Mouse (Mus musculus): ENCODE results near the gene Fmnl3. TPM values are rescaled to one million over a fixed set of nuclear protein-coding genes. Genes with fewer than 3 reads are reported as not detected.

Gene Fmnl3
- 27.4 and 30.1 TPM in 2 replicates for polyA plus RNA-seq (2012; rRNA removed)

DNA sequence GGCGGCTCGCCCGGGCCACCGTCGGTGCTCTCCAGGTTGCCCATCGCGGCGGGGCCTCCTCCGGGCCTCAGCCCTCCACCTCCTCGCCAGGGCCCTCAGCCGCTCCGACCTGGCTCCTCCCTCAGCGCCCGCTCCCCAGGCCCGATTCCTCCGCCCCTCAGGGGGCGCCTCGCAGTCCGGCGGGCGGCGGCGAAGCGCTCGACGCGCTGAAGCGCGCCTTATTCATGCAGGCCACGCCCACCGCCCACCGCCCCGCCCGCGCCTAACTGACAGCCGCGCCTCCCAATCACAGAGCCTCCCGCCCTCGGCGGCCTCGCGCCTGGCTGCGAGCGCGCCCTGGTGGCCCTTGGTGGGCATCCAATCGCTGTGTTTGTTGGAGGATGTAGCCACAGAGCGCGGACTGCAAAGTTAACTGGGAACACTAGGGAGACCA is at the start of gene Fmnl3:
Gene Fmnl3 (minus strand): TSS at position 224 of the 433 bp plus-strand sequence.
- peak; percentile 98 for DNase-seq (ENCODE audit: low read depth)
- TF ChIP-seq POLR2A (IDR thresholded peaks at IDR 0.05; ENCODE audit: borderline replicate concordance, extremely low read depth, insufficient read depth, insufficient read length, poor library complexity, severe bottlenecking), result peak; percentile 93
- peak; percentile 66 for TF ChIP-seq CTCF (IDR thresholded peaks at IDR 0.05; ENCODE audit: borderline replicate concordance, extremely low read depth, insufficient read depth, insufficient read length)

DNA sequence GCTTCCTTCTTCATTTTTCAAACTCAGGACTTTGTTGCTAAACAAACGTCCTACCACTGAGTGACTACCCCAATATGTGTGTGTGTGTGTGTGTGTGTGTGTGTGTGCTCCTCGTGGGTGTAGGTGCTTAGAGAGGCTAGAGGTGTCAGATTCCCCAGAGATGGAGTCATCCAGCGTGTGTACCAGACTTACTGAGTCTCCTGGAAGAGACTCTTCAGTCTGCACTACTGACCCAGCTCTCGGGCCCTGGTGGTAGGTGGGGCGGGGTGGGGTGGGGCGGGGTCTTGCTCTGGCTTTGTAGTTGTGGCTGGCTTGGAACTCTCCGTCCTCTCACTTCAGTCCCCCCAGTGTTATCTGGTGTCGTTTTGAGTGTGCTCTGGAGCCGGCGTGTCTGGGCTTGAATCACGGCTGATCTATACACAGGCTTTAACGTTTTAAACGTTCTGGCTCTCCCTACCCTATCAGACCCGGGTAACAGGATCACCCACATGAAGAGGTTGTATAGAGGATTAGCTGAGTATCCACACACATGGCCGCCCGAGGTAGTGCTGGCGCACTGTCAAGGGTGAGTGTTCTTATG is 47.5 kb upstream of the Fmnl3 start:
- TF ChIP-seq POLR2A (IDR thresholded peaks at IDR 0.05; ENCODE audit: borderline replicate concordance, extremely low read depth, insufficient read depth, insufficient read length, poor library complexity, severe bottlenecking), result no peak
- no peak for TF ChIP-seq CTCF (IDR thresholded peaks at IDR 0.05; ENCODE audit: borderline replicate concordance, extremely low read depth, insufficient read depth, insufficient read length)
- DNase-seq (ENCODE audit: low read depth), result no peak

DNA sequence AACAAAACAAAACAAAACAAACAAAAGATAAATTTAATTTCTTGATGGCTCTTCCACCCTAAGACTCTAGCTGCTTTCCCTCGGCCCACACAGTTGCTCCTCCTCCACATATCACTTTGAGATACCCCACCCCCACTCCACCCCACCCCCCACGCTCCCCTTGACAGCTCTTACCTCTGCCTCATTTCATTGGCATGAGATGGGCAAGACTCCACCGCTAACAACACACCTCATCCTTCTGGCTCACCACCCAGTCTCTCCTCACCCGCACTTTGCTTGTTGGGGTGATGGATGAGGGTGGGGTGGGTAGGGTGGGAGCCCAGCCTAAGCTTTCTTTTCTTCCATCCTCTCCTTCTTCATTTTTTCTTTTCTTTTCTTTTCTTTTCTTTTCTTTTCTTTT is 46.7 kb upstream of the Fmnl3 start:
- DNase-seq (ENCODE audit: low read depth), result no peak
- no peak for TF ChIP-seq POLR2A (IDR thresholded peaks at IDR 0.05; ENCODE audit: borderline replicate concordance, extremely low read depth, insufficient read depth, insufficient read length, poor library complexity, severe bottlenecking)
- no peak for TF ChIP-seq CTCF (IDR thresholded peaks at IDR 0.05; ENCODE audit: borderline replicate concordance, extremely low read depth, insufficient read depth, insufficient read length)

GRCm38 (mm10) chr15:99416348-99416882 is 46.1 kb upstream of the Fmnl3 start:
- TF ChIP-seq POLR2A (IDR thresholded peaks at IDR 0.05; ENCODE audit: borderline replicate concordance, extremely low read depth, insufficient read depth, insufficient read length, poor library complexity, severe bottlenecking) (no peak), CTCF (IDR thresholded peaks at IDR 0.05; ENCODE audit: borderline replicate concordance, extremely low read depth, insufficient read depth, insufficient read length) (peak; percentile 100)
- DNase-seq (ENCODE audit: low read depth), result peak; percentile 94

DNA sequence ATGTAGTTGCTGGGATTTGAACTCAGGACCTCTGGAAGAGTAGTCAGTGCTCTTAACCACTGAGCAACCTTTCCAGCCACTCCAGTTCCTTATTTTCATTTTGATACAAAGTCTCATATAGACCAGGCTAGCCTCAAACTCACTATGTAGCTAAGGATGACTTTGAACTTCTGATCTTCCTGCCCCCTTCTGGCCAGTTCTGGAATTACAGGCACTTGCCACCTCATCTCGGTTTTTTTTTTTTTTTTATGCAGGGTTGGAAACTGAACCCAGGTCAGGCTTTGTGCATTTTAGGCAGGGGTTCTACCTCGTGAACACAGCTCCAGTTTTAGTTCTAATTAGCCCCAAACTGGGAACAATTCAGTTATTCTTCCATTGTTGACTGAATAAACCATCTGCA is 45.5 kb upstream of the Fmnl3 start:
- TF ChIP-seq POLR2A (IDR thresholded peaks at IDR 0.05; ENCODE audit: borderline replicate concordance, extremely low read depth, insufficient read depth, insufficient read length, poor library complexity, severe bottlenecking) (no peak), CTCF (IDR thresholded peaks at IDR 0.05; ENCODE audit: borderline replicate concordance, extremely low read depth, insufficient read depth, insufficient read length) (peak; percentile 60; the same call in 1 of the 2 replicates)
- DNase-seq (ENCODE audit: low read depth), result no peak

GRCm38 (mm10) chr15:99411747-99412146 is 41.5 kb upstream of the Fmnl3 start:
- peak; percentile 28 for DNase-seq (ENCODE audit: low read depth)
- TF ChIP-seq CTCF (IDR thresholded peaks at IDR 0.05; ENCODE audit: borderline replicate concordance, extremely low read depth, insufficient read depth, insufficient read length), result no peak
- no peak for TF ChIP-seq POLR2A (IDR thresholded peaks at IDR 0.05; ENCODE audit: borderline replicate concordance, extremely low read depth, insufficient read depth, insufficient read length, poor library complexity, severe bottlenecking)

GRCm38 (mm10) chr15:99408845-99409244 is 38.6 kb upstream of the Fmnl3 start:
- TF ChIP-seq CTCF (IDR thresholded peaks at IDR 0.05; ENCODE audit: borderline replicate concordance, extremely low read depth, insufficient read depth, insufficient read length), result no peak
- no peak for TF ChIP-seq POLR2A (IDR thresholded peaks at IDR 0.05; ENCODE audit: borderline replicate concordance, extremely low read depth, insufficient read depth, insufficient read length, poor library complexity, severe bottlenecking)
- DNase-seq (ENCODE audit: low read depth), result no peak

GRCm38 (mm10) chr15:99406986-99407570 is 36.8 kb upstream of the Fmnl3 start:
- TF ChIP-seq CTCF (IDR thresholded peaks at IDR 0.05; ENCODE audit: borderline replicate concordance, extremely low read depth, insufficient read depth, insufficient read length) (no peak), POLR2A (IDR thresholded peaks at IDR 0.05; ENCODE audit: borderline replicate concordance, extremely low read depth, insufficient read depth, insufficient read length, poor library complexity, severe bottlenecking) (no peak)
- no peak for DNase-seq (ENCODE audit: low read depth)

DNA sequence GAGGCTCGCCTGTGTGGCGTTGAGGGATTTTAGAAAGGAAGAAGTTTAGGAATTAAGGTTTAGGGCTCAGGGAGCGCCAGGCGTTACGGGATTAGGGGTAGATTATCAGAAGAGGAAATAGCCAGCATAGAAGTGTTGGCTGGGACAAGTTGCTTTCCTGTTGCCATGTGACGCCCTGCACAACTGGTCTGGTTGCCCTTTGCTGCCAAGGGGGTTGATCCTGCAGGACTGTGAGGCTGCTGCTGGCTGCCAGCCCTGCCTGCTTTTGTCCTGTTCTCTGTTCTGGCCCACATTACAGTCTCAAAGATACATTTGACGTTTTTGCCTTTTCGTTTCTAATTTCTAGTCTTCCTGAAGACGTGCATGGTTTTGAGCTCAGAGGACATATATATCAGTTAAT is 34.9 kb upstream of the Fmnl3 start:
- no peak for DNase-seq (ENCODE audit: low read depth)
- TF ChIP-seq POLR2A (IDR thresholded peaks at IDR 0.05; ENCODE audit: borderline replicate concordance, extremely low read depth, insufficient read depth, insufficient read length, poor library complexity, severe bottlenecking) (no peak), CTCF (IDR thresholded peaks at IDR 0.05; ENCODE audit: borderline replicate concordance, extremely low read depth, insufficient read depth, insufficient read length) (no peak)

DNA sequence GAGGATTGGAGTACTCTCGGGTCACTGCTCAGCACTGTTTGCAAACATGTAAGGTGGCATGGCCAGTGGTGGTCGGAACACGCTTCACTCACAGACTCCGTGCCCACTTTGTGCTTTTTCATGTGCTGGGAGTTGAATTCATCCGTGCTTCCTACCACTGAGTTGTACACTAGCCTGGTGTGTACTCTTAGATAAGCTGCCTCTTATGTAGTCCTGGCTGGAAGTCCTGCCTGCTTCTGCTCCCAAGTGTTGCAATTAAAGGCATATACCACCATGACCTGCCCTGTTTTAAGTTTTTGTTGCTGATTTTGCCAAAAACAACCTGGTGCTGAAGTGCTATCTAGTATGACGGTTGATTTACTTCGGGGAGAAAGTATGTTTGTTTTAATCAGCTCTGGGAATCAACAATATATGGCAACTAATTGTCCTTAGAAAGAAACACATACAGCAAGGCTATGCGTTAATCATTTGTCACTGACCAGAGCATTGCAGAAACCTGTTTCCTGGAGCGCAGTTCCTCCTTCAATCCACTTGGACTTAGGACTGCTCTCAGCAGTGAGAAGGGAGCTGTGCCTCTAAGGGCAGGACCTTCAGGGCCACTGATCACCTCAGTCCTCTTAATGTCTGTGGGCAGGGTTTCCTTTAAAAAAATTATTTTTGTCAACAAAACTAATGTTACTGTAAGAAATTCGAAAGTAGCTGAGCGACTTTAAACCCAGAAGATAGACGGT is 33.0 kb upstream of the Fmnl3 start:
- no peak for DNase-seq (ENCODE audit: low read depth)
- TF ChIP-seq CTCF (IDR thresholded peaks at IDR 0.05; ENCODE audit: borderline replicate concordance, extremely low read depth, insufficient read depth, insufficient read length), result no peak
- TF ChIP-seq POLR2A (IDR thresholded peaks at IDR 0.05; ENCODE audit: borderline replicate concordance, extremely low read depth, insufficient read depth, insufficient read length, poor library complexity, severe bottlenecking), result no peak

DNA sequence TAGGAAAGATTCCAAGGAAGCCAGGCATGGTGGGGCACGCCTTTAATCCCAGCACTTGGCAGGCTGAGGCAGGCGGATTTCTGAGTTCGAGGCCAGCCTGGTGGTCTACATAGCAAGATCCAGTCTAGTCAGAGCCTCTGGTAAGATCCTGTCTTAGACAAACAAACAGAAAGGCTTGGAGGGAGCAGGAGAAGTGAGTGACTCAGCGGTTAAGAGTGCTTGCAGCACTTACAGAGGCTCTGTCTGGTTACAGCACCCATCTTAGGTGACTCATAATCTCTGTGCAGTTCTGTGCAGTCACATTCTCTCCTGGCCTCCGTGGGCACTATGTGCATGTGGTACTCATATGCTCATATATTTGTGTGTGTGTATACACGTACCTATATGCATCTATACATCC is 30.3 kb upstream of the Fmnl3 start:
- no peak for DNase-seq (ENCODE audit: low read depth)
- no peak for TF ChIP-seq CTCF (IDR thresholded peaks at IDR 0.05; ENCODE audit: borderline replicate concordance, extremely low read depth, insufficient read depth, insufficient read length)
- no peak for TF ChIP-seq POLR2A (IDR thresholded peaks at IDR 0.05; ENCODE audit: borderline replicate concordance, extremely low read depth, insufficient read depth, insufficient read length, poor library complexity, severe bottlenecking)
